Mouse (Mus musculus) forebrain, embryonic 16.5 days (tissue): ENCODE data around the gene Ccnd2. TPM values are rescaled to one million over a fixed set of nuclear protein-coding genes. Genes with fewer than 3 reads are reported as not detected.
A peak's percentile ranks its signal among the peaks of the same experiment; 100 is the strongest.

ENCODE experiments used
- ATAC-seq: fragments of 200-750 bp; cut with Nextera tagmentation; 2 replicates; pipeline ENCODE4 v1.8.0; 2017; ENCODE audit warnings: mild to moderate bottlenecking, moderate library complexity
- H3K27ac ChIP-seq: fragments of 300-500 bp; sonication (generic); 2 replicates; pipeline ENCODE4 v1.5.1; 2014; ENCODE audit warnings: low read length, control low read depth
- H3K27me3 ChIP-seq: fragments of 300-500 bp; sonication (generic); replicated peaks from 2 replicates; pipeline ENCODE4 v1.6.1; 2014; ENCODE audit warnings: low read length; ENCODE audit not compliant: control insufficient read depth, insufficient read depth
- H3K36me3 ChIP-seq: fragments of 300-500 bp; sonication (generic); 2 replicates; pipeline ENCODE4 v1.6.1; 2014; ENCODE audit not compliant: control insufficient read depth, insufficient read depth
- H3K4me1 ChIP-seq: fragments of 300-500 bp; sonication (generic); replicated peaks from 2 replicates; pipeline ENCODE4 v1.6.1; 2014; ENCODE audit warnings: low read length; ENCODE audit not compliant: control insufficient read depth, insufficient read depth
- H3K4me2 ChIP-seq: fragments of 300-500 bp; sonication (generic); 2 replicates; pipeline ENCODE4 v1.6.1; 2014; ENCODE audit warnings: mild to moderate bottlenecking, low read length, control low read depth
- H3K4me3 ChIP-seq: fragments of 300-500 bp; sonication (generic); replicated peaks from 2 replicates; pipeline ENCODE4 v1.5.1; 2014; ENCODE audit warnings: mild to moderate bottlenecking, low read length, control low read depth
- H3K9ac ChIP-seq: fragments of 300-500 bp; sonication (generic); replicated peaks from 2 replicates; pipeline ENCODE4 v1.6.1; 2014; ENCODE audit warnings: low read depth, low read length, control low read depth
- H3K9me3 ChIP-seq: fragments of 300-500 bp; sonication (generic); 2 replicates; pipeline ENCODE4 v1.6.1; 2016; ENCODE audit warnings: low read length; ENCODE audit not compliant: control insufficient read depth
- WGBS: fragments of 180-500 bp; shearing (Covaris S2); extraction: QIAGEN DNeasy Blood & Tissue Kit; methylation state at CpG from one replicate; pipeline ENCODE4 v1.1.7; 2014; 5-methylcytosine and 5-hydroxymethylcytosine counted together
- polyA plus RNA-seq: library from polyadenylated mRNA; unstranded; fragments of >200 nt; fragmentation: Nextera tagmentation; extraction: Ambion mirVana; gene quantifications from 2 replicates; pipeline ENCODE4 v1.2.1, GENCODE M21; 2015

Gene Ccnd2
- polyA plus RNA-seq, 1 experiment from 2014 or later = 1,169 TPM

GRCm38 (mm10) chr6:127149944-127150662 lies 1.9 kb downstream of the Ccnd2 start:
- Histone ChIP-seq H3K4me2 (peak overlapping the region; percentile 85), H3K4me3 (peak overlapping the region; percentile 53), H3K27ac (peak overlapping the region; percentile 42), H3K9me3 (no peaks in the 10 kb centered on the region), H3K9ac (peak overlapping the region; percentile 68), H3K4me1 (peaks cover 59% of the 10 kb centered on the region), H3K27me3 (peaks cover 19% of the 10 kb centered on the region), H3K36me3 (no peaks in the 10 kb centered on the region)
- under 1% methylated on average over 38 of the region's 38 CpGs for WGBS
- no peak for ATAC-seq

GRCm38 (mm10) chr6:127149303-127149943 lies 2.6 kb downstream of the Ccnd2 start:
- Histone ChIP-seq H3K27ac (peak overlapping the region; percentile 30), H3K36me3 (no peaks in the 10 kb centered on the region), H3K9ac (peak overlapping the region; percentile 68), H3K9me3 (no peaks in the 10 kb centered on the region), H3K4me3 (peak overlapping the region; percentile 53), H3K4me1 (peaks cover 52% of the 10 kb centered on the region), H3K27me3 (peaks cover 14% of the 10 kb centered on the region), H3K4me2 (peak overlapping the region; percentile 85)
- no peak for ATAC-seq
- WGBS = under 1% methylated on average over 30 of the region's 30 CpGs

- peaks cover 8% of the 10 kb centered on the region for H3K27me3 ChIP-seq
- peak overlapping the region; percentile 53 for H3K4me3 ChIP-seq
- H3K36me3 ChIP-seq = no peaks in the 10 kb centered on the region
- H3K4me2 ChIP-seq = peak overlapping the region; percentile 85
- H3K4me1 ChIP-seq = peaks cover 51% of the 10 kb centered on the region
- H3K27ac ChIP-seq = peak overlapping the region; percentile 65
- H3K9me3 ChIP-seq = no peaks in the 10 kb centered on the region
- 3% methylated on average over 20 of the region's 20 CpGs for WGBS
- H3K9ac ChIP-seq = peak overlapping the region; percentile 68
- ATAC-seq = no peak
Measured at GRCm38 (mm10) chr6:127148526-127149302, 3.3 kb downstream of the Ccnd2 start.

- peaks cover 47% of the 10 kb centered on the region for H3K4me1 ChIP-seq
- H3K4me3 ChIP-seq = 0 out of 2 replicates have a peak overlapping the region, but pooled peaks have one; percentile 10
- 1% methylated on average over 4 of the region's 4 CpGs for WGBS
Measured at GRCm38 (mm10) chr6:127147665-127148064, 4.3 kb downstream of the Ccnd2 start.

GRCm38 (mm10) chr6:127146322-127146947 lies 5.6 kb downstream of the Ccnd2 start:
- H3K4me1 ChIP-seq = peaks cover 35% of the 10 kb centered on the region
- H3K4me2 ChIP-seq = no peak overlapping the region
- no peak for ATAC-seq
- no peak overlapping the region for H3K27ac ChIP-seq
- H3K4me3 ChIP-seq = no peak overlapping the region
- H3K9me3 ChIP-seq = no peaks in the 10 kb centered on the region
- H3K36me3 ChIP-seq = no peaks in the 10 kb centered on the region
- WGBS = 77% methylated on average over 3 of the region's 3 CpGs
- no peaks in the 10 kb centered on the region for H3K27me3 ChIP-seq
- no peak overlapping the region for H3K9ac ChIP-seq

More at GRCm38 (mm10) chr6:127147665-127148064, 4.3 kb downstream of the Ccnd2 start:
- H3K27ac ChIP-seq = peak overlapping the region; percentile 72
- H3K36me3 ChIP-seq = no peaks in the 10 kb centered on the region
- peak overlapping the region; percentile 85 for H3K4me2 ChIP-seq
- H3K9ac ChIP-seq = 0 out of 2 replicates have a peak overlapping the region, but pooled peaks have one; percentile 17
- H3K27me3 ChIP-seq = no peaks in the 10 kb centered on the region; the same call in 1 of the 2 replicates
- peak; percentile 29 for ATAC-seq
- no peaks in the 10 kb centered on the region for H3K9me3 ChIP-seq

GRCm38 (mm10) chr6:127145464-127146190 lies 6.4 kb downstream of the Ccnd2 start:
- Histone ChIP-seq H3K36me3 (no peaks in the 10 kb centered on the region), H3K27me3 (no peaks in the 10 kb centered on the region), H3K27ac (no peak overlapping the region), H3K4me3 (no peak overlapping the region), H3K4me2 (no peak overlapping the region), H3K4me1 (peaks cover 28% of the 10 kb centered on the region), H3K9me3 (no peaks in the 10 kb centered on the region), H3K9ac (no peak overlapping the region)
- no peak for ATAC-seq
- WGBS = 85% methylated on average over 20 of the region's 20 CpGs

- H3K4me1 ChIP-seq = peaks cover 22% of the 10 kb centered on the region
- no peaks in the 10 kb centered on the region for H3K27me3 ChIP-seq
Measured at GRCm38 (mm10) chr6:127143576-127144288, 8.3 kb downstream of the Ccnd2 start.

GRCm38 (mm10) chr6:127143124-127143520 lies 8.9 kb downstream of the Ccnd2 start:
- Histone ChIP-seq H3K9ac (no peak overlapping the region), H3K27me3 (no peaks in the 10 kb centered on the region), H3K27ac (no peak overlapping the region), H3K4me1 (peaks cover 17% of the 10 kb centered on the region), H3K4me3 (no peak overlapping the region), H3K9me3 (no peaks in the 10 kb centered on the region), H3K4me2 (no peak overlapping the region), H3K36me3 (no peaks in the 10 kb centered on the region)
- no peak for ATAC-seq
- 60% methylated on average over 10 of the region's 10 CpGs for WGBS

More at GRCm38 (mm10) chr6:127143576-127144288, 8.3 kb downstream of the Ccnd2 start:
- no peak for ATAC-seq
- Histone ChIP-seq H3K9me3 (no peaks in the 10 kb centered on the region), H3K27ac (no peak overlapping the region), H3K4me3 (no peak overlapping the region), H3K9ac (no peak overlapping the region), H3K4me2 (no peak overlapping the region), H3K36me3 (no peaks in the 10 kb centered on the region)
- 78% methylated on average over 7 of the region's 7 CpGs for WGBS
